Mouse (Mus musculus) right cerebral cortex, postnatal 25 days (tissue): ENCODE data around the gene Zkscan6.

Experiments
- DNase-seq: peaks from one replicate; pipeline ENCODE4 v3.0.0; 2022

The Zkscan6 gene

GRCm38 (mm10) chr11:65806909-65807504 is at the start of gene Zkscan6:
Gene Zkscan6, plus strand, starts transcription at chr11:65807175.
- peak; percentile 81 for DNase-seq

- no peak for DNase-seq
Observed at GRCm38 (mm10) chr11:65759350-65759749, 47.6 kb upstream of the Zkscan6 start.

GRCm38 (mm10) chr11:65760912-65761311 is 46.1 kb upstream of the Zkscan6 start:
- no peak for DNase-seq

GRCm38 (mm10) chr11:65768445-65768844 is 38.5 kb upstream of the Zkscan6 start:
- DNase-seq: no peak

- no peak for DNase-seq
Observed at GRCm38 (mm10) chr11:65769990-65770389, 37.0 kb upstream of the Zkscan6 start.

GRCm38 (mm10) chr11:65771546-65771945 is 35.4 kb upstream of the Zkscan6 start:
- no peak for DNase-seq

GRCm38 (mm10) chr11:65773535-65773934 is 33.4 kb upstream of the Zkscan6 start:
- DNase-seq: no peak

GRCm38 (mm10) chr11:65773946-65774656 is 32.9 kb upstream of the Zkscan6 start:
- no peak for DNase-seq

GRCm38 (mm10) chr11:65776906-65777611 is 29.9 kb upstream of the Zkscan6 start:
- no peak for DNase-seq

GRCm38 (mm10) chr11:65777810-65778209 is 29.2 kb upstream of the Zkscan6 start:
- DNase-seq: no peak

- DNase-seq: no peak
Observed at GRCm38 (mm10) chr11:65779066-65779465, 27.9 kb upstream of the Zkscan6 start.

- no peak for DNase-seq
Observed at GRCm38 (mm10) chr11:65779578-65779977, 27.4 kb upstream of the Zkscan6 start.

GRCm38 (mm10) chr11:65781596-65781995 is 25.4 kb upstream of the Zkscan6 start:
- DNase-seq: no peak

- no peak for DNase-seq
Observed at GRCm38 (mm10) chr11:65786160-65786559, 20.8 kb upstream of the Zkscan6 start.

GRCm38 (mm10) chr11:65787421-65788151 is 19.4 kb upstream of the Zkscan6 start:
- DNase-seq: no peak

- DNase-seq: peak; percentile 92
Observed at GRCm38 (mm10) chr11:65788154-65788553, 18.8 kb upstream of the Zkscan6 start, which contains the start of gene Map2k4. Gene Map2k4, minus strand, starts transcription at chr11:65788297.

- no peak for DNase-seq
Observed at GRCm38 (mm10) chr11:65794428-65795219, 12.4 kb upstream of the Zkscan6 start.

GRCm38 (mm10) chr11:65795896-65796295 is 11.1 kb upstream of the Zkscan6 start:
- no peak for DNase-seq

- peak; percentile 80 for DNase-seq
Observed at GRCm38 (mm10) chr11:65801899-65802298, 5.1 kb upstream of the Zkscan6 start.

- peak; percentile 17 for DNase-seq
Observed at GRCm38 (mm10) chr11:65806321-65806904, 562 bp upstream of the Zkscan6 start.

- no peak for DNase-seq
Observed at GRCm38 (mm10) chr11:65807601-65808000, 626 bp downstream of the Zkscan6 start.

GRCm38 (mm10) chr11:65812088-65812487 is 5.1 kb downstream of the Zkscan6 start:
- DNase-seq: no peak
